Mouse (Mus musculus) G1E (cell line): Measurements from ENCODE around the gene Gak.

Source experiments
- CTCF ChIP-seq: IDR thresholded peaks from 2 replicates; pipeline ENCODE4 v1.5.1; 2012; ENCODE audit warnings: low read depth, low read length, inconsistent platforms, mixed read lengths
- GATA2 ChIP-seq: IDR thresholded peaks from 2 replicates; pipeline ENCODE4 v1.6.1; 2012; ENCODE audit warnings: low read depth, low read length, inconsistent platforms, borderline replicate concordance

GRCm38 (mm10) chr5:108547636-108548035 is 81.9 kb downstream of the Gak start:
- no peak for TF ChIP-seq CTCF
- no peak for TF ChIP-seq GATA2
